Mouse (Mus musculus) intestine, embryonic 16.5 days (tissue): ENCODE data around the gene Selenov. TPM values are rescaled to one million over a fixed set of nuclear protein-coding genes. Genes with fewer than 3 reads are reported as not detected.

Experiments
- ATAC-seq: fragments of 200-750 bp; cut with Nextera tagmentation; 2 replicates; pipeline ENCODE4 v1.8.0; 2017; ENCODE audit warnings: moderate TSS enrichment, moderate library complexity
- H3K27ac ChIP-seq: fragments of 300-500 bp; sonication (generic); 2 replicates; pipeline ENCODE4 v1.5.1; 2014; ENCODE audit warnings: mild to moderate bottlenecking, low read length
- H3K27me3 ChIP-seq: fragments of 300-500 bp; sonication (generic); replicated peaks from 2 replicates; pipeline ENCODE4 v1.6.1; 2014; ENCODE audit warnings: low read length, control low read depth, mixed read lengths; ENCODE audit not compliant: control insufficient read depth, insufficient read depth
- H3K36me3 ChIP-seq: fragments of 300-500 bp; sonication (generic); 2 replicates; pipeline ENCODE4 v1.6.1; 2014; ENCODE audit warnings: low read length, control low read depth; ENCODE audit not compliant: control insufficient read depth, insufficient read depth
- H3K4me1 ChIP-seq: fragments of 300-500 bp; sonication (generic); 2 replicates; pipeline ENCODE4 v1.6.1; 2014; ENCODE audit warnings: low read length, control low read depth, mixed read lengths; ENCODE audit not compliant: control insufficient read depth, insufficient read depth
- H3K4me2 ChIP-seq: fragments of 300-500 bp; sonication (generic); 2 replicates; pipeline ENCODE4 v1.6.1; 2014; ENCODE audit warnings: low read depth, low read length, control low read depth
- H3K4me3 ChIP-seq: fragments of 300-500 bp; sonication (generic); 2 replicates; pipeline ENCODE4 v1.5.1; 2014; ENCODE audit warnings: mild to moderate bottlenecking, low read length
- H3K9ac ChIP-seq: fragments of 300-500 bp; sonication (generic); 2 replicates; pipeline ENCODE4 v1.6.1; 2014; ENCODE audit warnings: low read depth, low read length
- H3K9me3 ChIP-seq: fragments of 300-500 bp; sonication (generic); 2 replicates; pipeline ENCODE4 v1.6.1; 2016; ENCODE audit warnings: low read length, control low read depth; ENCODE audit not compliant: control insufficient read depth
- WGBS: fragments of 180-500 bp; shearing (Covaris S2); extraction: QIAGEN DNeasy Blood & Tissue Kit; methylation state at CpG from one replicate; pipeline ENCODE4 v1.1.7; 2014; 5-methylcytosine and 5-hydroxymethylcytosine counted together
- polyA plus RNA-seq: library from polyadenylated mRNA; unstranded; fragments of >200 nt; fragmentation: Nextera tagmentation; extraction: Ambion mirVana; gene quantifications from 2 replicates; pipeline ENCODE4 v1.2.1, GENCODE M21; 2015

The Selenov gene
- polyA plus RNA-seq, 1 experiment from 2014 or later = 0.21 TPM

DNA sequence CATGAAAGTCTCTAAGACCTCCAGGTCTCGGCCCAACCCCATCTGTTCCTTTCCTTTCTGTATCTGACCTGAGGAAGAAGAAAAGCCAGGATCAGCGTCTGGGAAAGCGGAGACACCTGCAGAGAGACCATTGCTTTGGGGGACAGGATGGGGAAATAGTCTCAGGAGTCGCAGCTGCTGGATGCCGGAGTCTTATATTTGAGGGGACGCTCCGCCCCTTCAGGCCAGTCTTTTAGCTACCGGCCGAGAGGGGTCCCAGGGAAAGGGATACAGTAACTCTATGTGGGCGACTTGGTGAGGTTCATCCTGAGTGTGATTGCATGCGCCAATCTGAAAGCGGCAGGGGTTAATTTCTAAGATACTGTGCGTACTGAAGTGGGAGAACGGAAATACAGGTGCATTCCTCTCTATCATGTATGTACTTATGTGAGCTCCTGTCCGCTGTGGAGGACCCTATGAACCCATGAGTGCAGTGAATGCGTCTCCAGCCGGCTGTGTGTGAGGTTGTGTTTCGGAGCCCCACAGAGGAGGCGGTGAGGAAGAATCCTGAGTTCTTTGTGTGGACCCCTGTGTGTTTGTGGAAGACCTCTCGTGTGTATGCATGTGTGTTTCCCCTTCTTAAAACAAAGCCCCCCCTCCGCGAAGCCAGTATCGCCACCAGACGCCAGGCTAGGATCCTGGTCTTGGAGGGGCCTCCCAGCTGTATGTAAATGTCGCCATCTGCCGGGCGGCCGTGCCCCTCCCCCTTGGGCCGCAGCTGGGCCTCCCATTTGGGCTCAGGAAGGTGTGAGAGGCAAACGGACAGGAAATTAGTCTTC is 10.8 kb upstream of the Selenov start, which contains the start of gene Dll3:
TSS of gene Dll3 (minus strand) at position 623 of the 818 bp plus-strand sequence.
- Histone ChIP-seq H3K27me3 (peaks cover 37% of the 10 kb centered on the region), H3K9ac (peak within 1 kb of the TSS; percentile 56)

GRCm38 (mm10) chr7:28298837-28299625 is 8.0 kb upstream of the Selenov start:
- WGBS = 20% methylated on average over 43 of the region's 43 CpGs
- Histone ChIP-seq H3K9ac (peak overlapping the region; percentile 30; the same call in 1 of the 2 replicates), H3K4me3 (peak overlapping the region; percentile 21), H3K27ac (no peak overlapping the region), H3K4me1 (peaks cover 17% of the 10 kb centered on the region), H3K36me3 (no peaks in the 10 kb centered on the region), H3K9me3 (no peaks in the 10 kb centered on the region), H3K4me2 (peak overlapping the region; percentile 37), H3K27me3 (peaks cover 50% of the 10 kb centered on the region)
- no peak; the same call in 1 of the 2 replicates for ATAC-seq

More for the DNA sequence above, 10.8 kb upstream of the Selenov start, which contains the start of gene Dll3:
- Histone ChIP-seq H3K4me1 (peaks cover 14% of the 10 kb centered on the region), H3K4me2 (peak within 1 kb of the TSS; percentile 61), H3K9me3 (no peaks in the 10 kb centered on the region), H3K27ac (no peak within 1 kb of the TSS), H3K4me3 (peak within 1 kb of the TSS; percentile 37), H3K36me3 (peaks cover 13% of the 10 kb centered on the region; the same call in 1 of the 2 replicates)
- WGBS = 2% methylated on average over 30 of the region's 30 CpGs
- ATAC-seq = peak; percentile 62

GRCm38 (mm10) chr7:28294481-28294880 is 3.5 kb upstream of the Selenov start:
- peak; percentile 59 for ATAC-seq
- Histone ChIP-seq H3K9ac (peak overlapping the region; percentile 58), H3K4me2 (peak overlapping the region; percentile 91), H3K9me3 (no peaks in the 10 kb centered on the region), H3K4me1 (peaks cover 18% of the 10 kb centered on the region), H3K27ac (no peak overlapping the region), H3K4me3 (peak overlapping the region; percentile 58), H3K36me3 (no peaks in the 10 kb centered on the region), H3K27me3 (peaks cover 53% of the 10 kb centered on the region)
- 3% methylated on average over 61 of the region's 63 CpGs for WGBS

GRCm38 (mm10) chr7:28290165-28290564 is 821 bp downstream of the Selenov start:
- H3K27me3 ChIP-seq = peaks cover 54% of the 10 kb centered on the region
- peak overlapping the region; percentile 37 for H3K4me3 ChIP-seq
- peak overlapping the region; percentile 59 for H3K4me2 ChIP-seq
- H3K9me3 ChIP-seq = no peaks in the 10 kb centered on the region
- H3K4me1 ChIP-seq = peaks cover 13% of the 10 kb centered on the region
- H3K27ac ChIP-seq = no peak overlapping the region
- WGBS = 1% methylated on average over 18 of the region's 18 CpGs
- H3K9ac ChIP-seq = peak overlapping the region; percentile 48; the same call in 1 of the 2 replicates
- 0 out of 2 replicates have a peak, but pooled peaks have one; percentile 13 for ATAC-seq
- no peaks in the 10 kb centered on the region for H3K36me3 ChIP-seq

DNA sequence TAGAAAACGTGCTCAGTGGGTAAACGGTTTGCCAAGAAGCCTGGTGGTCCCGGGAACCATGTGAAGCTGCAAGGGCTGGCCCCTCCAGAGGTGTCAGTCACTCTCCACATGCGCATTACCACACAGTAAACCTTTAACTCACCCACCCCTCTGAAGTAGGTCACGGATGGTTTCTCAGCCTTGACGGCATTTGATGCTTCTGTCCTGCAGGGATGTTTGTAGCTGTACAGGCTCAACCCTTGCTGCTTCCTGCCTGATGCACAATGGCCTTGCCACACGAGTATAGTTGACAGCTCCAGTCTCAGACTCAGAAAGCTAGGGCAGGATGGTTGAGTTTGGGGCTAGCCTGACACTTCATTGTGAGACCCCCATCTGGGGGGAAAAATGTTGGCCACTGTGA is 10.4 kb downstream of the Selenov start:
- peaks cover 4% of the 10 kb centered on the region; the same call in 1 of the 2 replicates for H3K4me1 ChIP-seq
- WGBS = 70% methylated on average over 7 of the region's 7 CpGs
- no peaks in the 10 kb centered on the region for H3K27me3 ChIP-seq
- no peak overlapping the region for H3K9ac ChIP-seq
- H3K36me3 ChIP-seq = no peaks in the 10 kb centered on the region
- no peak for ATAC-seq
- no peak overlapping the region for H3K4me3 ChIP-seq
- no peaks in the 10 kb centered on the region for H3K9me3 ChIP-seq
- no peak overlapping the region for H3K27ac ChIP-seq
- no peak overlapping the region for H3K4me2 ChIP-seq

DNA sequence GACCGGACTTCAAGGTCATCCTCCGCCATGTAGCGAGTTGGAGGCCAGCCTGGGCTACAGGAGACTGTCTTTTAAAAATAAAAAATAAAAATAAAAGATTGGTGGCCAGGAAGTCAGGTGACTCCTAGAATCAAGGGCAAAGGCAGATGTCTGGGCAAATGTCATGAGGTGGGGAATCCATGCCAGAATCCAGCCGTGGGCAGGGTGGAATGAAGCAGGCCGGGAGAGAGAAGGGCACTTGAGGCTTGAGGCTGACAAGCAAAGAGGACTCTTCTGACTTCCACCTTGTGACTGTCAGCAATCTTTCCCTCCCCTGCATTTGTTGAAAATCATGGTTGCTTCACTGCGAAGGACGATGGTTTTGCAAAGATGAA is 12.7 kb downstream of the Selenov start:
- no peaks in the 10 kb centered on the region for H3K36me3 ChIP-seq
- WGBS = 82% methylated on average over 7 of the region's 7 CpGs
- no peaks in the 10 kb centered on the region for H3K9me3 ChIP-seq
- H3K9ac ChIP-seq = peak overlapping the region; percentile 93
- no peak overlapping the region for H3K27ac ChIP-seq
- no peaks in the 10 kb centered on the region for H3K27me3 ChIP-seq
- peak overlapping the region; percentile 79 for H3K4me3 ChIP-seq
- H3K4me2 ChIP-seq = peak overlapping the region; percentile 79
- ATAC-seq = no peak
- peaks cover 4% of the 10 kb centered on the region; the same call in 1 of the 2 replicates for H3K4me1 ChIP-seq

DNA sequence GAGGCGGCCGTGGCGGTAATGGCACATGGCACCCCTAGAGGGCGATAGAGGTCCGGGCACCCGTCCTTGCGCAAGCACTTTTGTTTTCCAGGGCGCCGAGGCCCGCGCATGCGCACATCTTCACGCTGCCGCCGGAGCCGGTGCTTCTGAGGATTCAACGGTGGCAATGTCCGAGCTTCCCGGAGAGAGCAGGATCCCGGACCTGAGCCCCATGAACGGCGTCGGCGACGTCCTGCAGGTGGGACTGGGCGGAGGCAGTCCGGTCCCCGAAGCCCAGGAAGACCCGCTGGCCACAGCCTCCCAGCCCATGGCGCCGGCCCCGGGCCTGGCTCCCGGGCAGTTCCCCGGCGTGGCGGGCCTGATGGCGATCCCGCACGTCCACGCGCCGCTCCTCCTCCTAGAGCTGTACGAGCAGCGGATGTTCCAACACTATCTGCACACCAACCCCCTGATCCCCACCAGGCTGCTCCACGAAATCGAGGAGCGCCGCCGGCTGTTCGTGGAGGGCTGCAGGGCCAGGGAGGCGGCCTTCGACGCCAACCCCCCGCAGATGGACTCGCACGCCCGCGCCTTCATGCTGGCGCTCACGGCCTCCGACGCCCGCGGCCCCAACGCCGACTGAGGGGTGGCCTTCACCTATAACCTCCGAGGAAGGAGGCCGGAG is 13.2 kb downstream of the Selenov start, which contains the start of gene Eid2b:
TSS of gene Eid2b (plus strand) at position 125 of the 664 bp plus-strand sequence.
- peak within 1 kb of the TSS; percentile 79 for H3K4me2 ChIP-seq
- peak within 1 kb of the TSS; percentile 93 for H3K9ac ChIP-seq
- no peaks in the 10 kb centered on the region for H3K27me3 ChIP-seq
- no peaks in the 10 kb centered on the region for H3K36me3 ChIP-seq
- WGBS = 3% methylated on average over 68 of the region's 68 CpGs
- H3K27ac ChIP-seq = peak within 1 kb of the TSS; percentile 70
- peak; percentile 87 for ATAC-seq
- peaks cover 4% of the 10 kb centered on the region; the same call in 1 of the 2 replicates for H3K4me1 ChIP-seq
- no peaks in the 10 kb centered on the region for H3K9me3 ChIP-seq
- peak within 1 kb of the TSS; percentile 79 for H3K4me3 ChIP-seq

- no peaks in the 10 kb centered on the region for H3K36me3 ChIP-seq
- H3K4me3 ChIP-seq = no peak overlapping the region; the same call in 1 of the 2 replicates
- H3K27ac ChIP-seq = no peak overlapping the region
- H3K4me2 ChIP-seq = no peak overlapping the region
- ATAC-seq = peak; percentile 15; the same call in 1 of the 2 replicates
- H3K9me3 ChIP-seq = no peaks in the 10 kb centered on the region
- H3K9ac ChIP-seq = no peak overlapping the region
- 57% methylated on average over 8 of the region's 8 CpGs for whole genome bisulfite sequencing
- H3K27me3 ChIP-seq = no peaks in the 10 kb centered on the region
- peaks cover 4% of the 10 kb centered on the region; the same call in 1 of the 2 replicates for H3K4me1 ChIP-seq
Observed at GRCm38 (mm10) chr7:28277237-28277614, 13.8 kb downstream of the Selenov start.
